Mouse (Mus musculus): ENCODE results near the gene Sdccag8. TPM values are rescaled to one million over a fixed set of nuclear protein-coding genes. Genes with fewer than 3 reads are reported as not detected.
"Not testable (repeated sequence)": the region's sequence is repeated elsewhere in the genome, so short reads cannot be mapped to it uniquely, and the experiment has no call there.

Gene Sdccag8
- polyA plus RNA-seq, 1 experiment, result 13.3 TPM

GRCm38 (mm10) chr1:176827365-176827764, 12.9 kb downstream of the Sdccag8 start:
- 47% methylated on average over 4 of the region's 4 CpGs for WGBS
- DNase-seq (ENCODE audit: low read depth, low spot score), result no peak

- no peak for DNase-seq (ENCODE audit: low read depth, low spot score)
- WGBS, result 60% methylated on average over 5 of the region's 5 CpGs
These were observed 13.6 kb downstream of the Sdccag8 start for GRCm38 (mm10) chr1:176827945-176828485.

GRCm38 (mm10) chr1:176828666-176829065, 14.2 kb downstream of the Sdccag8 start:
- WGBS, result 93% methylated on average over 12 of the region's 12 CpGs

GRCm38 (mm10) chr1:176832071-176832470, 17.6 kb downstream of the Sdccag8 start:
- 79% methylated on average over 2 of the region's 2 CpGs for WGBS
- DNase-seq (ENCODE audit: low read depth, low spot score), result no peak

More at GRCm38 (mm10) chr1:176828666-176829065, 14.2 kb downstream of the Sdccag8 start:
- no peak for DNase-seq (ENCODE audit: low read depth, low spot score)

- WGBS, result 74% methylated on average over 8 of the region's 8 CpGs
- no peak for DNase-seq (ENCODE audit: low read depth, low spot score)
These were observed 18.1 kb downstream of the Sdccag8 start for GRCm38 (mm10) chr1:176832607-176833006.

GRCm38 (mm10) chr1:176833257-176833656, 18.8 kb downstream of the Sdccag8 start:
- no peak for DNase-seq (ENCODE audit: low read depth, low spot score)

GRCm38 (mm10) chr1:176833948-176834347, 19.5 kb downstream of the Sdccag8 start:
- DNase-seq (ENCODE audit: low read depth, low spot score), result no peak
- 74% methylated on average over 3 of the region's 3 CpGs for WGBS

GRCm38 (mm10) chr1:176834880-176835279, 20.4 kb downstream of the Sdccag8 start:
- DNase-seq (ENCODE audit: low read depth, low spot score), result no peak
- WGBS, result 87% methylated on average over 6 of the region's 6 CpGs

- 31% methylated on average over 41 of the region's 41 CpGs for WGBS
- DNase-seq (ENCODE audit: low read depth, low spot score), result no peak
These were observed 21.2 kb downstream of the Sdccag8 start for GRCm38 (mm10) chr1:176835501-176836294.

- 77% methylated on average over 7 of the region's 7 CpGs for WGBS
- not testable (repeated sequence) for DNase-seq (ENCODE audit: low read depth, low spot score)
These were observed 22.1 kb downstream of the Sdccag8 start for GRCm38 (mm10) chr1:176836562-176836961.

GRCm38 (mm10) chr1:176845082-176845977, 30.9 kb downstream of the Sdccag8 start:
- WGBS, result 81% methylated on average over 17 of the region's 17 CpGs
- no peak for DNase-seq (ENCODE audit: low read depth, low spot score)

GRCm38 (mm10) chr1:176847118-176847859, 32.8 kb downstream of the Sdccag8 start:
- DNase-seq (ENCODE audit: low read depth, low spot score), result no peak

GRCm38 (mm10) chr1:176848613-176849290, 34.3 kb downstream of the Sdccag8 start:
- 84% methylated on average over 11 of the region's 11 CpGs for WGBS
- DNase-seq (ENCODE audit: low read depth, low spot score), result no peak

More at GRCm38 (mm10) chr1:176847118-176847859, 32.8 kb downstream of the Sdccag8 start:
- WGBS, result 84% methylated on average over 10 of the region's 10 CpGs

GRCm38 (mm10) chr1:176849377-176849776, 34.9 kb downstream of the Sdccag8 start:
- 80% methylated on average over 2 of the region's 2 CpGs for WGBS
- DNase-seq (ENCODE audit: low read depth, low spot score), result no peak

GRCm38 (mm10) chr1:176851401-176851800, 36.9 kb downstream of the Sdccag8 start:
- 86% methylated on average over 7 of the region's 7 CpGs for WGBS

GRCm38 (mm10) chr1:176852813-176853590, 38.5 kb downstream of the Sdccag8 start:
- 81% methylated on average over 9 of the region's 9 CpGs for WGBS

More at GRCm38 (mm10) chr1:176851401-176851800, 36.9 kb downstream of the Sdccag8 start:
- DNase-seq (ENCODE audit: low read depth, low spot score), result no peak

GRCm38 (mm10) chr1:176861981-176862644, 47.7 kb downstream of the Sdccag8 start:
- WGBS, result 56% methylated on average over 9 of the region's 9 CpGs
- peak; percentile 46 for DNase-seq (ENCODE audit: low read depth, low spot score)

More at GRCm38 (mm10) chr1:176852813-176853590, 38.5 kb downstream of the Sdccag8 start:
- DNase-seq (ENCODE audit: low read depth, low spot score), result no peak

GRCm38 (mm10) chr1:176870501-176870900, 56.0 kb downstream of the Sdccag8 start:
- DNase-seq (ENCODE audit: low read depth, low spot score), result no peak
- WGBS, result 95% methylated on average over 11 of the region's 11 CpGs

Data from large intestine, adult 2 months (tissue).